Mouse (Mus musculus): ENCODE measurements around the gene Fam122a. TPM values are rescaled to one million over a fixed set of nuclear protein-coding genes. Genes with fewer than 3 reads are reported as not detected.

Fam122a gene
- polyA plus RNA-seq, 1 experiment, result 20.3 TPM

- TF ChIP-seq CTCF (IDR thresholded peaks at IDR 0.05; ENCODE audit: extremely low read depth, insufficient read depth, insufficient read length, insufficient replicate concordance) (no peak), POLR2A (IDR thresholded peaks at IDR 0.05; ENCODE audit: low read depth, low read length) (no peak)
- H3K36me3 ChIP-seq (ENCODE audit: control insufficient read depth, insufficient read depth, low read length), result no peaks in the 10 kb centered on the region
- no peaks in the 10 kb centered on the region for H3K27me3 ChIP-seq (ENCODE audit: control insufficient read depth, insufficient read depth, low read length)
- H3K4me3 ChIP-seq (ENCODE audit: extremely low read depth, insufficient read depth, insufficient read length), result no peak overlapping the region
- DNase-seq (ENCODE audit: low read depth in 1 of 2, low spot score in 2 of 2), result no peak
- no peak overlapping the region for H3K27ac ChIP-seq (ENCODE audit: insufficient read depth, low read length)
- no peaks in the 10 kb centered on the region for H3K4me1 ChIP-seq (ENCODE audit: control insufficient read depth, insufficient read depth, insufficient read length)
- WGBS, result 42% methylated on average over 5 of the region's 5 CpGs
Observed at GRCm38 (mm10) chr19:24490275-24490674, 13.1 kb upstream of the Fam122a start.

GRCm38 (mm10) chr19:24486433-24487296, 9.5 kb upstream of the Fam122a start:
- Histone ChIP-seq H3K27ac (ENCODE audit: insufficient read depth, low read length) (no peak overlapping the region), H3K4me3 (ENCODE audit: extremely low read depth, insufficient read depth, insufficient read length) (no peak overlapping the region), H3K36me3 (ENCODE audit: control insufficient read depth, insufficient read depth, low read length) (no peaks in the 10 kb centered on the region), H3K27me3 (ENCODE audit: control insufficient read depth, insufficient read depth, low read length) (no peaks in the 10 kb centered on the region), H3K4me1 (ENCODE audit: control insufficient read depth, insufficient read depth, insufficient read length) (no peaks in the 10 kb centered on the region)
- WGBS, result 86% methylated on average over 8 of the region's 8 CpGs
- TF ChIP-seq POLR2A (IDR thresholded peaks at IDR 0.05; ENCODE audit: low read depth, low read length), result no peak
- DNase-seq (ENCODE audit: low read depth in 1 of 2, low spot score in 2 of 2), result no peak

GRCm38 (mm10) chr19:24484612-24485194, 7.5 kb upstream of the Fam122a start:
- 82% methylated on average over 4 of the region's 4 CpGs for WGBS

GRCm38 (mm10) chr19:24480916-24481315, 3.8 kb upstream of the Fam122a start:
- DNase-seq (ENCODE audit: low read depth in 1 of 2, low spot score in 2 of 2), result no peak
- 81% methylated on average over 2 of the region's 2 CpGs for WGBS

More at GRCm38 (mm10) chr19:24484612-24485194, 7.5 kb upstream of the Fam122a start:
- H3K27ac ChIP-seq (ENCODE audit: insufficient read depth, low read length), result no peak overlapping the region
- H3K27me3 ChIP-seq (ENCODE audit: control insufficient read depth, insufficient read depth, low read length), result no peaks in the 10 kb centered on the region
- H3K36me3 ChIP-seq (ENCODE audit: control insufficient read depth, insufficient read depth, low read length), result no peaks in the 10 kb centered on the region
- no peaks in the 10 kb centered on the region for H3K4me1 ChIP-seq (ENCODE audit: control insufficient read depth, insufficient read depth, insufficient read length)
- no peak for DNase-seq (ENCODE audit: low read depth in 1 of 2, low spot score in 2 of 2)
- TF ChIP-seq CTCF (IDR thresholded peaks at IDR 0.05; ENCODE audit: extremely low read depth, insufficient read depth, insufficient read length, insufficient replicate concordance), result no peak
- TF ChIP-seq POLR2A (IDR thresholded peaks at IDR 0.05; ENCODE audit: low read depth, low read length), result no peak
- no peak overlapping the region for H3K4me3 ChIP-seq (ENCODE audit: extremely low read depth, insufficient read depth, insufficient read length)

GRCm38 (mm10) chr19:24476461-24476860, 695 bp downstream of the Fam122a start:
- H3K4me3 ChIP-seq (ENCODE audit: extremely low read depth, insufficient read depth, insufficient read length), result peak overlapping the region; percentile 65
- H3K27me3 ChIP-seq (ENCODE audit: control insufficient read depth, insufficient read depth, low read length), result no peaks in the 10 kb centered on the region
- TF ChIP-seq POLR2A (IDR thresholded peaks at IDR 0.05; ENCODE audit: low read depth, low read length) (no peak), CTCF (IDR thresholded peaks at IDR 0.05; ENCODE audit: extremely low read depth, insufficient read depth, insufficient read length, insufficient replicate concordance) (no peak)
- DNase-seq (ENCODE audit: low read depth in 1 of 2, low spot score in 2 of 2), result peak; percentile 7 to 52
- H3K36me3 ChIP-seq (ENCODE audit: control insufficient read depth, insufficient read depth, low read length), result no peaks in the 10 kb centered on the region
- H3K4me1 ChIP-seq (ENCODE audit: control insufficient read depth, insufficient read depth, insufficient read length), result peaks cover 2% of the 10 kb centered on the region; the same call in 1 of the 2 replicates
- peak overlapping the region; percentile 83 for H3K27ac ChIP-seq (ENCODE audit: insufficient read depth, low read length)
- whole genome bisulfite sequencing, result 4% methylated on average over 11 of the region's 11 CpGs

More at GRCm38 (mm10) chr19:24480916-24481315, 3.8 kb upstream of the Fam122a start:
- peaks cover 2% of the 10 kb centered on the region; the same call in 1 of the 2 replicates for H3K4me1 ChIP-seq (ENCODE audit: control insufficient read depth, insufficient read depth, insufficient read length)
- no peak overlapping the region for H3K4me3 ChIP-seq (ENCODE audit: extremely low read depth, insufficient read depth, insufficient read length)
- TF ChIP-seq CTCF (IDR thresholded peaks at IDR 0.05; ENCODE audit: extremely low read depth, insufficient read depth, insufficient read length, insufficient replicate concordance) (no peak), POLR2A (IDR thresholded peaks at IDR 0.05; ENCODE audit: low read depth, low read length) (no peak)
- H3K27ac ChIP-seq (ENCODE audit: insufficient read depth, low read length), result no peak overlapping the region
- no peaks in the 10 kb centered on the region for H3K27me3 ChIP-seq (ENCODE audit: control insufficient read depth, insufficient read depth, low read length)
- no peaks in the 10 kb centered on the region for H3K36me3 ChIP-seq (ENCODE audit: control insufficient read depth, insufficient read depth, low read length)

- TF ChIP-seq POLR2A (IDR thresholded peaks at IDR 0.05; ENCODE audit: low read depth, low read length), result no peak
- TF ChIP-seq CTCF (IDR thresholded peaks at IDR 0.05; ENCODE audit: extremely low read depth, insufficient read depth, insufficient read length, insufficient replicate concordance), result no peak
- H3K36me3 ChIP-seq (ENCODE audit: control insufficient read depth, insufficient read depth, low read length), result no peaks in the 10 kb centered on the region
- no peaks in the 10 kb centered on the region for H3K27me3 ChIP-seq (ENCODE audit: control insufficient read depth, insufficient read depth, low read length)
- H3K4me3 ChIP-seq (ENCODE audit: extremely low read depth, insufficient read depth, insufficient read length), result no peak overlapping the region
- no peak overlapping the region for H3K27ac ChIP-seq (ENCODE audit: insufficient read depth, low read length)
- DNase-seq (ENCODE audit: low read depth in 1 of 2, low spot score in 2 of 2), result no peak
- 77% methylated on average over 6 of the region's 6 CpGs for WGBS
- peaks cover 2% of the 10 kb centered on the region; the same call in 1 of the 2 replicates for H3K4me1 ChIP-seq (ENCODE audit: control insufficient read depth, insufficient read depth, insufficient read length)
Observed at GRCm38 (mm10) chr19:24475281-24475680, 1.9 kb downstream of the Fam122a start.
